Mouse (Mus musculus) cerebellum, adult 11 months (tissue): ENCODE measurements around the gene Cds2.
"Not testable (repeated sequence)": the region's sequence is repeated elsewhere in the genome, so short reads cannot be mapped to it uniquely, and the experiment has no call there.

Experiments
- DNase-seq: peaks from one replicate; pipeline ENCODE4 v3.0.0; 2022

The Cds2 gene

DNA sequence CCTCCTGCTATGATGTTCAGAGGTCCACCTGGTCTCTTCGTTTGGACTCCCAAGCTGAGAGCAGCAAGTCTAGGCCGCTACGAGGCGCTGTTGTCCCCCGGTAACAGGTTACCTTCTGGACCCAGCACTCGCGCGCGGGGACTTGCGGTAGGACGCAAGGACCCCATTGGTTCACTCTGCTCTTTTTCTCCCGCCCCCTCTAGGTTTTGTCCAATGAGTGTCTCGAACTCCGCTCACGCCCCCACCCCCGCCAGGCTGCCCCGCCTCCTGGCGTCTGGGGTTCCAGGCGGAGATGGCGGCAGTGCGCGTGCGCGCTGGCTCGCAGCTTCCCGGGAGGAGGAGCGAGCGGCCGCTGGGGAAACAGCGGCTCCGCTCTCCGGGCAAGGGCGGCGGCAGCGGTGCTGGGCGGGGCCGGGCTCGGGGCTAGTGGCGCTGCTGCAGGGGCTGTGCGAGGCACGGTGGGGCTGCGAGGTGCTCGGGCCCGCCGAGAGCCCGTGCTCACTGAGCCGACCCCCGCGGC, at the start of gene Cds2:
TSS of gene Cds2 (plus strand) at position 270 of the 520 bp plus-strand sequence.
- DNase-seq: peak; percentile 99

DNA sequence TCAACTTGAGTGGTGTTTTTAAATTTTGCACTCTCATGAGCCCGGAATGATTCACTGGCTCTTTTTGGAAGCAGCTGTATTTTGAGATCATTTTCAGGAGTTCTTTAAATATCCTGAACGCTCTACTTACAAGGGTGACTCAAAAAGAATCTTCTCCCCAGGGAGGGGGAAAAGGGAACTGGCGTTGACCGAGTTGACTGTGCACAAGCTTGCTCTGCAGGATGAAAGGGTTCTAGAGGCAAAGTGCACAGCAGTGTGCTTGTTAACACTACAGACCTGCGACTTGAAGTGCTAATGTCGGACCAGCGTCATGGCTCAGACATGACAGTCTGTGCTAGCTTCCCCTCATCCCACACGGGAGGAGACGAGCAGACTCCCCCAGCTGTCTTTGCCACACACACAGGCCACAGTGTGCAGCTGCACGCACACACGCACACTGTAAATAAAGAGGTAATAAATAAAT, 41.3 kb upstream of the Cds2 start:
- no peak for DNase-seq

DNA sequence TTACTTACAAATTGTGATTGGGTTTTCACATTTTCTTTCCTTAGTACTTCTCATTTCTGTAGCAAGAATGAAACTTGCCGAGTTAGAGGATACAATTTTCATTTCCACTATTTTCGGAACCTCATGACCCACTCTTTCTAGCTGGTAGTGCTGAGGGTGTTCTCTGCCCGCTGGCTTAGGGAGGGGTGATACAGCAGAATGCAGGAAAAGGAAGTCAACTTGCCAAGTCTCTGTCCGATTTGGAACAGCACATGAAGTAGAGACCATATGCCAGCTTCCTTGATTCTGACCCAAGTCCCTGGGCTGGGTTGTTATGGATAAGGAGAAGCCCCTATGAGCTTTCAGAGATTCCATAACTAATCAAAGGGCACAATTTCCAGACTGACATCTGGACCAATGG, 38.6 kb upstream of the Cds2 start:
- no peak for DNase-seq

DNA sequence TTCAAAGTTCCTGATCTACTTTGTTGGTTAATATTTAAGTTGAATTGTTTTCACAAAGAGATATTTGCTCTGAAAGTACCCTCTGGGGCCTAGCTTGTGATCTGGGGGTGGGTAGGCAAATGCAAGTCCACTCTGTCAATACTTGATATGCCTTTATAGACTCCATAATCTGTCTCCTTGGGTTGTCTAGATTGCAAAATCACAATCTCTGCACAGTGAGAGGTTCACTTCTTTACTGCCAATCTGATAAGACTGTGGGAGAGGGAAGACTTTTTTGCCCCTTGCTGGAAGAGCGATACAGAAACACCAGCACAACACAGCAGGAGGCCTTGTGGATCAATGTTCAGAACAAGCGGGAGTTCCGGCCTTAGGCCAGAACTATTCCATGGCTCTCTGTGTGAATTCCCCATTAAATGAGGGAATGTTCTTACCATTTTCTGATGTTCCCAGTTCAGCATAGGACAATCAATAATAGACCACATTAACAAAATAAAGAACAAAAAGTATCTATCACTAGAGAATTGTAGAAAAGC, 30.5 kb upstream of the Cds2 start:
- no peak for DNase-seq

DNA sequence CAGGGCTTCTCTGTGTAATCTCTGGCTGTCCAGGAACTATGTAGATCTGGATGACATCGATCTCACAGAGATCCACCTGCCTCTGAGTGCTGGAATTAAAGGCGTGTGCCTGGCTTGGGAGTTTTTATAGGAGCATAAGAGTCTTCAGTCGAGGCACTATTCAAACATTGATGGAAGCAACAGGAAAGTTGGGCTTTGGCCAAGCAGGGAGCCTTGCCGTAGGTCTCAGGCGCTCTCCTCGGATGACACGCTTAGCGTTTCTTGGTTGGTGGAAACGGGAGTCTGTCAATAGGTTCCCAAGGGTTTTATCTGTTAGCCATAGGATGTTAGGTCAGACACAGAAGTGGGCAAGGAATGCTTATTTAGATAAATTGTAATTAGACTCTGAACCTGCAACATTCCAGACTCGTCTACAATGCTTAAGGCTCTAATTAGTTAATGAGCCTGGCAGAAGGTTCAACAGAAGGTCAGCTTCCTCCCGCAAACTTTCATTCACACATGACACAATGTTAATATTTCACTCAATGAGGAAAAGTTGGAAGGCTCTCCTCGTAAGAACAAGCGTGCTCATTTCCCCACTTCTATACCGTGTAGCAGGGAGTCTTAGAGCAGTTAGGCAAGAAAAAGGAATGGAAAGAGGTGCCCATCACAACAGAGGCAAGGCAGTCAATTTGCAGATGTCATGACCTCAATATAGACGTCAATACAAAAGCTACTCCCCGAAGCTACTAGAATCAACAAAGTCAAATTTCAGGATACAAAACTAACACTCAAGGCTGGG, 28.8 kb upstream of the Cds2 start:
- DNase-seq: no peak

DNA sequence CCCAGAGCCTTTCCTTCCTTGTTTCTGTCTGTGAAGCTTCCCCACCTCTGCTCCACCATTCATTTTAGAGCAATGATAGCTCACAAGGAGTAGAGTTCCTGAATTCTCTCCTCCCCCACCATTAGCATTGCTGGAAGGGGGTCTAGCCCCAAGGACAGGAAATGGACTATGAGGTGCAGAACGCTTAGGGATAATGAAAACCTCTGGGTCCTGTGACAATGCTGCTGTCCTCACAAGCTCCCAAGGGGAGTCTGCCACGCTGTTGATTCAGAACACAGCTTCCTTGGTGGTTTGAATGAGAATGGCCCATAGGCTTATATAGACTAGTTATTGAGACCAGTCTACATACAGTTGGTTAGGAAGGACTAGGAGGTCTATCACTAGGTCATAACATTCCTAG, 27.7 kb upstream of the Cds2 start:
- DNase-seq: no peak

DNA sequence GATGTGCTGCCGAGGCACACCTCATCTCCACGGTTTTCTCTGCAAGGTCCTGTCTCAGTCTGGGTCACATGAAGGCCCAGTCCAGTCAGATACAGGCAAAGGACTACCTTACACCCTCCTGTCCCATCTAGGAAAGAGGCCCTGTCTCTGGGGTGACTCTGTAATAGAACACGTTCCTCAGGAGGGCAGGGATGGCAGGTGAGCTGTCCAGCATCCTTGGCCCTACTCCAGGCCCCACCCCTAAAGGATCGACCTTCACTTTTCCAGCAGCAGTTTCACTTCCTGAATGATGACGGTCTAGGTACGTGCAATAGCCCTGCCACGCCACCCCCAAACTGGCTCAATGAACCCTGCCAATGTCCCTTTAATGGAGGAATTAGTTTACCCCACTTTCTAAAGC, 27.0 kb upstream of the Cds2 start:
- no peak for DNase-seq

DNA sequence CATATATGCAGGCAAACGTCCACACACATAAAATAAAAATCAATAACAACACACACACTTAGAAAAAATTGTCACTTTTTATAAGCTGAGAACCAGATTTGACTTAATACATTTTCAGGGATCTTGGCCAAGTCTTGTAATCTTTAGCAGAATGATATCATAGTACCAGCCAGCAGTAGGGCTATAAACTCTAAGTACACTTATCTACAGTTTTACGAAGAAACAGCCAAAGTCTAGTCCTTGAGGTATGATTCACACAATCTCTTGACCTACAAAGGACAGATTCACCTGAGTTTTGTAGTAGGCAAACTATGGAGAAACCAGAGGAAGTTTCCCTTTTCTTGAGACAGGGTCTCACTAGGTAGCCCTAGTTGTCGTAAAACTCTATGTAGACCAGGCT, 23.5 kb upstream of the Cds2 start:
- not testable (repeated sequence) for DNase-seq

DNA sequence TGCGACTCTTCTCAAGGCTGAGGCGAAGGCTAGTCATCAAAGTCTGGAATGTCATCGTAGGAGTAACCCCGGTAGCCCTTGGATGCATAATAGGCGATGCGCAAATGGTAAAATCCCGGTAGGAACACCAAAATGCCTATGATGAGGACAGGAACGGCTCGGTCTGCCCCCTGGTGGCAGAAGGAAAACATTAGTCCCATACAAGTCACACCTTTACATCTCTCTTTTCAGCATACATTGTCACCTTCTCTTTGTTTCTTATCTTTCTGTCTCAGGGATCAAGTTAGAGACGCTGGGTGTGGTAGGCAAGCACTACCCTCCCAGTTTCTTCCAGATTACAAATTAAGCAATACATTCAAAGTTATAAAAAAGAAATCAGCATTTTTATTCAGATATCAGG, 22.5 kb upstream of the Cds2 start:
- peak; percentile 50 for DNase-seq

DNA sequence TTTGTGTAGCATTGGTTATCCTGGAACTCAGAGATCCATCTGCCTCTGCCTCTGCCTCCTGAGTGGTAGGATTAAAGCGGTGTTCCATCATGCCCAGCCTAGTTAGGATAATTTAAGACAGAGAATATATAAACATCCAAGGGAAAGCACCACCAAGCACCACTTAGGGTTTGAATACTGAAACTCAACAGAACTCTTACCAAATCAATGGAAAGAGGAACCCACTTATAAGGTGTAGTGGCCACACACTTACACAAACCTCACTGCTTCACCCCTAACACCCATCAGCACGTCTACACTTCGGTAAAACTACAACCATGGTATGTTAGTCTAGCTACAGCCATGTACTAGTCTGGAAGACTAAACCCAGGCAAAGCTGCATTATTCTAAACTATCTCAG, 19.6 kb upstream of the Cds2 start:
- DNase-seq: no peak

DNA sequence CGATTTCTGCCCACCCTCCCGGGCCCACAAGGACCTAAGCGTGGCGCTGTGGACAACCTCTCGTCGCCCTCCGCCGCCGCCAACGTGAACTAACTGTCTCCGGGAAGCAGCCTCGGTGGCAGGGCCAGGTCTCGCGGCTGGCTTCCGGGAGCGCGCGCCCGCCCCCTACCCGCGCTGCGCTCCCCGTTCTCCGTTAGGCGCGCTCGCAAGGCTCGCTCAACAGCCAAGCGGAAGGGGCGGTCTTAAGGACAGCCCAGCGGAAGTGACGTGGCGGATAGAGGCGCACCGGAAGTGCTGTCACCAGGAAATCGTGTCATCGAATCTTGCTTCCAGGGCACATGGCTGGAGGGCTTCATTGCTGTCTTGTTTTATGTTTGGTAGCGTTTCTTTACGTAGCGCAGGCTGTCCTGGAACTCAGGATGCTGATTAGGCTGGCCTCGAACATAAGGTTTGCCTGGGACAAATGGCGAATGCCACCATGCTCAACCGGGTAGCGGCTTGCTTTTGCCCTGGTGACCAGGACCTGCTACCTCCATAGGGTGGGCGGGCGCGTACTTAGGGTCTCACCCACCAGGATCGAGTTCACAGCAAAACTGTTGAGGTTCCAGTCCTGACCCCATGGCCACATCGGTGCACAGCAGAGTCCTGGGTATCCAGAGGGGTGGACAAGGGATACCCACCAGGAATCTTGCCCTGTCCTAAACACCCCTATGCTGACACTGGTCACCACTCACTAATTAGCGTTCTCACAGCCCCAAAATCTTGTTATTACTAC, 15.2 kb upstream of the Cds2 start, which contains the start of gene Tmem230:
TSS of gene Tmem230 (minus strand) at position 269 of the 775 bp plus-strand sequence.
- peak; percentile 91 for DNase-seq

DNA sequence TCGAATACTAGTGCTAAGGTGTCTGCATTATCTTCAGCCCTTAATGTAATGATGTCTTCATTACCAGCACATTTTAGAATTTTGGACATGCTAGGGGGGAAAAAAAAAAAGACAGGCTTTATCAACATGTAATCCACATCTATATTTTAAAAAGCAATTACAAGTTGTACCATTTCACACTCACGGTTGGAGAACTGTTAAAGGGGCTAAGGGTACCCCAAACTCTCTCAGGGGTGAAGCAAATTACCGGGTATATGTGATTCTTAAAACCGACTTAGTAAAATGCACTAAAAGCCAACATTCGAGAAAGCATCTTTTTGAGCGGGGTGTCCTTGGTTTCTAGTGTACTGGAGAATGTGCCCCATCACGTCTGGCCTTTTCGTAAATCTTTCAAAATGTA, 11.0 kb upstream of the Cds2 start:
- DNase-seq: no peak

DNA sequence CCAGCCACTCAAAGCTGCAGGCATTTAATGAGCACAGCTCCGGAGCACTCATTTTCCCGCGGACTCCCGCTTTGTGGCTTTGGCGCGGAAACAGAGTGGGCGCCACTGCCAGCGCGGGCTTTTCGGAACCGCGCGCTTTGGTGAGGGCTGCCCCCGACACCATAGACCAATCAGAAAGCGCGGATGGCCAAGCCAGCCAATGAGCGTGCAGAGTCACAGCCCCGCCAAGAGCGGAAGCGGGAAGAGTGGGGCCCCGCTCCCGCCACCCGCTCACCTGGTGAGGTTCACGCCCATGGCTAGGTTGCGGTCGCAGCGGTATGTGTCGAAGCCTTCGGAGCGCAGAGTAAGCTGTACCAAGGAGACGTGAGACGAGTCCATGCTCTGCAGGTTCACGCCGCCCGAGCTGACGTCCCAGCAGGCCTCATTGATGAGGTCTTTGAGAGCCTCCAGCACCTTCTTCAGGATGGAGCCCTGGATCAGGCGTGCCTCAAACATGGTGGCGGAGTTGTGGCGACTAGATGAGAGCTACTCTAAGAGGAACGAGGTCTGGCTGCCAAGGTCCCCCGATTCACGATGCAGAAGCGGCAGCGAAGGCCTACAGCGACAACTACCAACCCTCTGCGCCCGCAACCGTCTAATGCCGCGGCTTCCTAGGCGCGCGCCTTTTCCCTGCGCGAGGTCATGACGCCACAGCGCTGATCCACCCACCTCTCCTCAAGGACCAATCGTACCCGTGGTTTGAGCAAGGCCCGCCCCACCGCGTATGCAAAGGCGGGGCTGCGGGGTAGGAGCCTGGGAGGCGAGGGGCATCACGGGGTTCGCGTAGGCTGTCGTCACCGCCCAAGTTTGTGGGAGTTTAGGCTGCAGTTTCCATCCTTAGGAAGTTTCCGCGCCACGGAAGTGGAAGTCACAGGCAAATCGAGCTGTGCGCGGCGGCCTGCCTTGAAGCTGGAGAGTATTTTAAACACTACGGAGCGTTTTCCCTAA, 10.1 kb upstream of the Cds2 start, which contains the start of gene Pcna:
TSS of gene Pcna (minus strand) at position 773 of the 987 bp plus-strand sequence.
- DNase-seq: peak; percentile 92

DNA sequence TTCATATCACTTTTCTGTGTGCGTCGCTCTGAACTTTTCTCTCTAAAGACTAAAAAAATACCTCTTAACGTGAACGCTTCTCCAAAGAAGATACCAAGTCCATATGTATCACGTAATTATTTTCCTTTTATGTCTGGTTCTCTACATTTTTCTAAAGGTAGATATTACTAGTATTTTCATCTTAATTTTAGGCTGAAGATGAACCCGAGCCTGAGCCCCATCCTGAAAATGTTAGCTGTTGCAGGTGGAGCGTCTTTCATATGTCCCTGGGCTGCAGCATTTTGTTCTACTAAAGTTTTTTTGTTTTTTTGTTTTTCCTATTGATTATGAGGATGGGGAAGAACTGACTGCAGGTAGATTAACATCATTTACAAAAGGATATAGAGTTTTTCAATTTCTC, 9.3 kb upstream of the Cds2 start:
- DNase-seq: no peak

DNA sequence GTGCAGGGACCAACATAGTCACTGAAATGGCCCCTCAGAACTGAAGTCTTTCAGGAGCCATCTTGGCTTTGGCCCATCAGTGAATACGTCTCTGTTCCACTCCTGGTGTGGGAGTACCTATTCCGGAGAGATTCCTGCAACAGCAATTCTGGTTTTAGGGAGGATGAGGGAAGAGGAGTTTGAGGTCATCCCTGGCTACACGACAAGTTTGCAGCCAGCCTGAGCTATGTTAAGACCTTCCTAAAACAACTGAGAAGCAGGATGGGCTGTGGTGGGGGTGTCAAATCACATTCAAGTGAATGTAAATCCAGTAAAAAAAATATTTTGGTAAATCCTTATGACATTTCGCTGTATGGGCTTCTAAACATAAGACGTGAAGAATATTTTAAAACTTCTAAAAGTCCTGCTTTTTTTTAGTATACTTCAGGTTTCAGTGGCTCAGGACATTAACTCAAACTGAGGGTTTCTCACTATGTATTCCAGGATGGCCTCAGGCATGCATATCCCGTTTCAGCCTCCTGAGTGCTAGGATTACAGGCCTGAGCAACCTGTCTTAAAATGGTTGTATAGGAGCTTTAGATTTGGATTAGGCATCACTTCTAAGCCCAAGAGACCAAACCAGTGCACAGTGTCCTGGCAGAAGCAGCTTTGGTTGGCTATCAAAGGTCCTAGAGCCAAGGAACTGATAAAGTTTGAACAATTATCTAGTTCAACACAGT, 5.4 kb upstream of the Cds2 start:
- DNase-seq: no peak

DNA sequence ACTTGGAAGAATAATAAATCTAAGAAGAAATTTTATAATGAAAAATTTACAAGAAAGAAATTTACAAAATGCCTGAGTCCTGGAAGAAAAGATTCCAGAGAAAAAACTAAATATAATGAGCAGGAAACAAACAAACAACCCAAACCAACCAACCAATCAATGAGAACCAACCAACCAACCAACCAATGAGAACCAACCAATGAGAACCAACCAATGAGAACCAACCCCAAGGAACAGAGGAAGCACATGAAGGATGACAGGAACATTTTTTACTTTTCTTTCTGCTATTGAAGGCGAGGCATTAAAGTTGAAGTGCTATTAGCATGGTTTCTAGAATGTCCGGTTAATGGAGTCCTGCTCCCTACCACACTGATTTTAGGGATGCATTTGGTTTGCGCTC, 2.3 kb upstream of the Cds2 start:
- no peak for DNase-seq

DNA sequence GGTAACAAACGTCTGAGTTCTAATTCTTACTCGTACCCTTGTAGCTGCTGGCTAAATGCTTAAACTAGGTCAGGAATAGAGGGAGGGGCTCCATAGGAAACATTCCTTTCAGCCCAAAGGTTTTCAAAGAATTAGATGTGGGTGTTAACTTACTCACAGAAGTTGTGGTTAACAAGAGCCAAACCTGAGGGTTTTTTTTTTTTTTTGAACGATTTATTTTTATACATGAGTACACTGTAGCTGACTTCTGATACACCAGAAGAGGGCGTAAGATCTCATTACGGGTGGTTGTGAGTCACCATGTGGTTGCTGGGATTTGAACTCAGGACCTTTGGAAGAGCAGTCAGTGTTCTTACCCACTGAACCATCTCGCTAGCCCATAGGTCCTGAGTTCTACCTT, 773 bp upstream of the Cds2 start:
- DNase-seq: no peak

DNA sequence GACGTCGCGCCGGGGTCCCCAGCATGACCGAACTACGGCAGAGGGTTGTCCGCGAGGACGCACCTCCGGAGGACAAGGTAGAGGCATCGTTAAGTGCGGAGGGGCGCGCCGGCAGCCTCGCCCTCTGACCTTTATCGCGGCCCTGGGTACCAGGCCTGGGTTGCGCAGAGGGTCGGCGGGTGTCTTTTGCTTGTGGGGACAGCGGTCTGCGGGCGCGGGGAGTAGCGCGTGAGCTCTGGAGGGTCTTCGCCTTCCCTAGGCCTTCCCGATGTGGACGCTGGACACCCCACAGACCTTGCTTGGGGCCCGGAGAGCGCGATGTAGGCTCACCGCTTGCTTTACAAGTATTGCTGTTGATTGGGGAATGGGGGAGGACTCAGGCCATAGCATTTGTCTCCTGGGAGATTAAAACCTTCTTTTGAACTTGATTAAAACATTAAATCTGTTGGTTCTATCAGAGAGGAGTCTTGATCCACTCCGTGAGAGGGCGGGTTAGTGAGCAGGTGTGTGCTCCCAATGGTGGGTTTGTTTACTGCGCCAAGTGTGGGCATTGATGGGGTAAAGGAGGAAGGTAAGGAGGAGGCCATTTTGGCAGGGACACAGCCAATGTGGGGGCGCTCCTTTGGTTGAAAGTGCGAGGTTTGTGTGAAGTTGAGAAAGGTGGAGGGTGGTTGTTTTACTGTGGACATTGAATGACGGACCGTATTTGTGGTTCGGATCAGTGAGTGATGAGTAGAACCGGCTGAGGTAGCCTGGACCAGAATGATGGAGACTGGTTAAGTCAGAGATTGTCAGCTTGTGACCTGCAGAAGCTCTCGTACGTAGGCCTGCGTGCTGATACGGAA, 695 bp downstream of the Cds2 start:
- DNase-seq: peak; percentile 45

DNA sequence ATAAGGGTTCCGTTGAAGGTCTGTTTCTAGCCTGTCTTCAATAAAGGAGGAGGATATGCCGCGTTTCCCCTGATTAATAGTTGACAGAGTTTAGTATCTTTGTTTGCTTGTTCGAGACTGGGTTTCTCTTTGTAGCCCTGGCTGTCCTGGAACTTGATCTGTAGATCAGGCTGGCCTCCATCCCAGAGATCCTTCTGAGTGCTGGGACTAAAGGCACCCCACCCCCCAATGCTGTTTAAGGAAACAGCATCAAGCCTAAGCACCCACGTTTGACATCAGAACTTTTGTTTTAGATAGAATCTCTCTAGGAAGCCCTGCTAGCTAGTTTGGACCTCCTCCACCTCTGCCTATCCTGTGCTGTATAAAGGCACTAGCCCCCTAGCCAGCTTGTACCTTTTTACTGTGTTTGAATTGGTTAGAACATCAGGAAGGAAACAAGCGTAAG, 1.3 kb downstream of the Cds2 start:
- DNase-seq: no peak

DNA sequence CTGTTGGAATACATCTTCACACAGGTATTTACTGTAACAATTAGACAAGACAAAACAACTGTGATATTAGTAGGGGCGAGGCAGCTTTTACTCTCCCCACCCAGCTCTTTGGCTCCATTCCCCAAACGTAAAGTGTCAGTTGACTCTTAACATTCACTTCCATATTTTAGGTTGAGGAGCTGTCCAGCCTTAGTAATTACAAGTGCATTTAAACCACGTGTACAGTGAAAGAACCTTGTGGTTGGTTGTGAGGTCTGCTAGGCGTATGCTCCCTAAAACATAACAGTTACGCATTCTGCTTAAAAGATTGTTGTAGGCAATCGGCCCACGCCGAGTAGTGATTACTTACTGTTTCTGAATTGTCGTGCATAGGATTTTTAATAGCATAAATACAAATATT, 2.2 kb downstream of the Cds2 start:
- no peak for DNase-seq

DNA sequence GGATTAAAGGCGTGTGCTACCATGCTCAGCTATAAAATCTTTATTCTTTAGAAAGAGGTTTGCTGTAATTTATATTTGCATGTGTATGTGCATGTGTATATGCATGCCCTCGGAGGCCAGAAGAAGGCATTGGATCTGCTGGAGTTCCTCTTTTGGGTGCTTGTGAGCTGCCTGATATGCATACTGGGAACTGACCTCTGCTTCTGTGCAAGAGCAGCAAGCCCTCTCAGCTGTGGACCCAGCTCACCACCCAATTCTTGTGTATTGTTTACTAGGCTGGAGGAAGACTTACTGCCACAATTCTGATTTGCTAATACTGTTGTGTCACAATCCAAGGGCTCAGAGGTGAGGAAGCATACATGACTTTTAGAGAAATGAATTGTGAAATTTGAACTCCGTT, 3.1 kb downstream of the Cds2 start:
- no peak for DNase-seq
